Mouse (Mus musculus) liver, postnatal 0 days (tissue): ENCODE results near the gene Fkbp11. TPM values are rescaled to one million over a fixed set of nuclear protein-coding genes. Genes with fewer than 3 reads are reported as not detected.
A peak's percentile ranks its signal among the peaks of the same experiment; 100 is the strongest.

ENCODE experiments used
- ATAC-seq: fragments of 200-750 bp; cut with Nextera tagmentation; 2 replicates; pipeline ENCODE4 v1.8.0; 2017; ENCODE audit warnings: mild to moderate bottlenecking, moderate library complexity
- DNase-seq: peaks from one replicate; pipeline ENCODE4 v3.0.0-alpha.2; 2016
- H3K27ac ChIP-seq: fragments of 300-500 bp; sonication (generic); 2 replicates; pipeline ENCODE4 v1.5.1; 2014; ENCODE audit warnings: antibody characterized with exemption, moderate library complexity, mild to moderate bottlenecking, low read depth
- H3K27me3 ChIP-seq: fragments of 300-500 bp; sonication (generic); 2 replicates; pipeline ENCODE4 v1.6.1; 2014; ENCODE audit warnings: low read length, control low read depth, mixed read lengths; ENCODE audit not compliant: insufficient read depth
- H3K36me3 ChIP-seq: fragments of 300-500 bp; sonication (generic); replicated peaks from 2 replicates; pipeline ENCODE4 v1.6.1; 2014; ENCODE audit warnings: mild to moderate bottlenecking, control low read depth, low read length, moderate library complexity, mixed read lengths; ENCODE audit not compliant: insufficient read depth
- H3K4me1 ChIP-seq: fragments of 300-500 bp; sonication (generic); 2 replicates; pipeline ENCODE4 v1.6.1; 2014; ENCODE audit warnings: antibody characterized with exemption, mild to moderate bottlenecking, control low read depth; ENCODE audit not compliant: insufficient read depth
- H3K4me2 ChIP-seq: fragments of 300-500 bp; sonication (generic); 2 replicates; pipeline ENCODE4 v1.6.1; 2014; ENCODE audit warnings: low read depth, mild to moderate bottlenecking, low read length, moderate library complexity, mixed read lengths
- H3K4me3 ChIP-seq: fragments of 300-500 bp; sonication (generic); 2 replicates; pipeline ENCODE4 v1.5.1; 2014; ENCODE audit warnings: low read depth, low read length
- H3K9ac ChIP-seq: fragments of 300-500 bp; sonication (generic); replicated peaks from 2 replicates; pipeline ENCODE4 v1.6.1; 2014; ENCODE audit warnings: mild to moderate bottlenecking, moderate library complexity
- H3K9me3 ChIP-seq: fragments of 300-500 bp; sonication (generic); 2 replicates; pipeline ENCODE4 v1.6.1; 2016; ENCODE audit warnings: mild to moderate bottlenecking, control low read depth, low read length, mixed read lengths
- CTCF ChIP-seq: sonication (generic); IDR thresholded peaks from 2 replicates; pipeline ENCODE4 v1.5.1; 2016; ENCODE audit warnings: antibody characterized with exemption, low read depth
- EP300 ChIP-seq: IDR thresholded peaks from 2 replicates; pipeline ENCODE4 v1.6.1; 2016; ENCODE audit warnings: antibody characterized with exemption, low read depth, mild to moderate bottlenecking
- WGBS: fragments of 180-500 bp; shearing (Covaris S2); extraction: QIAGEN DNeasy Blood & Tissue Kit; methylation state at CpG from one replicate; pipeline ENCODE4 v1.1.7; 2014; ENCODE audit not compliant: insufficient replicate concordance; 5-methylcytosine and 5-hydroxymethylcytosine counted together
- polyA plus RNA-seq: library from polyadenylated mRNA; unstranded; fragments of >200 nt; fragmentation: Nextera tagmentation; extraction: Ambion mirVana; gene quantifications from 2 replicates; pipeline ENCODE4 v1.2.1, GENCODE M21; 2015

Gene Fkbp11
- 58.5 and 62.4 TPM in 2 replicates for polyA plus RNA-seq

DNA sequence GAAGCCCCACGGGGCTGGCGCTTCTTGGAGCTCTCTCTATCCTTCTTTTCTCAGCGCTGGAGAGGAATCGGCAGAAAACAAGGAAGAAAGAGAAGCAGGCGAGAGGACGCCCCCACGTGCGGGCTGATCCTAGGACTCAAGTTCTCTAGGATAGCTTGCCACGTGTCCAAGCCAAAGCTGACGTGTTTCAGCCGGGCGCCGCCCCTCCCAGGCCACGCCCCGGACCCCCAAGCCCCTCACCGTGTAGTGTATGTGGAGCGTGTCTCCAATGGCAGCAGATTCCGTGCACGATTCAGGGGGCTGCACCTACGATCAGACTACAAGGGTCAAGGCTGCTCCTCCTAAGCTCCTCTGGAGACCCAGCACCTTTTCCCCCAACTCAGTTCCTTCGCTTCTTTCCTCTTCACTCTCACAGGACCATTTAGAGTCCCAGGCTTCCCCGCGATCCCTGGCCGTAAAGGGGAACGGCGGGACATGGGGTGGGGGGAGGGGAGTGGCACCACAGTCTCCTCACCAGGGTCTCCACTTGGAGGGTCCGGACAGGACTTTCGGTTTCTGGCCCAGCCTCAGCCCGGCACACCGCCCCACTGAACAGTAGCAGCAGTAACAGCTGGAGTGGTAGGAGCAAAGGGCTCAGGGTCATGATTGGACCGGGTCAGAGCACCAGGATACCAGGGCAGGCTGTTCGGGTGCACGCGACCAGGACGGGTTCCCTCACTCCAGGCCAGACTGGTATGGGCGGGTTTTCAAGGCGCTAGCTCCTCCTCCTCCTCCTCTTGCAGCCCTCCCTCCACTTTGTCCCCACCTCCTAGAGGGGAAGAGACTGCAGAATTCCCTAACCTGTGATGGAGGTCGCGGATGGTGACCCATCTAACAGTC lies at the start of gene Fkbp11:
Fkbp11 (minus strand) TSS at position 756 of the 879 bp plus-strand sequence.
- Histone ChIP-seq H3K27ac (peak within 1 kb of the TSS; percentile 66), H3K9ac (peak within 1 kb of the TSS; percentile 72), H3K4me2 (peak within 1 kb of the TSS; percentile 99), H3K36me3 (no peaks in the 10 kb centered on the region), H3K9me3 (no peaks in the 10 kb centered on the region), H3K27me3 (no peaks in the 10 kb centered on the region), H3K4me1 (peaks cover 23% of the 10 kb centered on the region), H3K4me3 (peak within 1 kb of the TSS; percentile 57)
- DNase-seq, result peak; percentile 72
- TF ChIP-seq EP300 (no peak), CTCF (no peak)
- under 1% methylated on average over 38 of the region's 39 CpGs for WGBS
- peak; percentile 90 for ATAC-seq

DNA sequence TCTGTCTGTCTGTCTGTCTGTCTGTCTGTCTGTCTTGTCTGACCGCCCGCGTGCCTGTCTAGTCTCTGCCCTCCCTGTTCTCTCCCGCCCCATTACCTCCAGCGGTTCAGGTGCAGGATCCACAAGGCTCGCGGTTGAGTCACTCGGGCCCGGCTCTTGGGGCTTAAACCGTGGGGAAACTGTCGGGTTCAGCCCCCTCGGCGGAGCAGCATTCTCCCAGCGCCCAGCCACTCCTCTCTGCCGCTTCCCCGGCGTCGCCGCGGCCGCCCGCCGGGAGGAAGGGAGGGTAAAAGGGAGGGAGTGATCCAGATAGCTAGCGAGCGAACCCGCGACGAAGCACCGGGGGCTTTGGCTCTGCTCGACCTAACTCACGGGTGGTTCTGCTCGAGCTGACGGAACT lies 49.8 kb upstream of the Fkbp11 start, which contains the start of gene Wnt10b:
Wnt10b (minus strand) TSS at position 389 of the 400 bp plus-strand sequence.
- 0 out of 2 replicates have a peak within 1 kb of the TSS, but pooled peaks have one; percentile 30 for H3K9ac ChIP-seq
- H3K27ac ChIP-seq, result no peak within 1 kb of the TSS
- peak within 1 kb of the TSS; percentile 20 for H3K4me3 ChIP-seq
- no peak for DNase-seq
- no peak for ATAC-seq
- H3K27me3 ChIP-seq, result peaks cover 87% of the 10 kb centered on the region
- H3K4me1 ChIP-seq, result peaks cover 20% of the 10 kb centered on the region
- TF ChIP-seq EP300 (no peak), CTCF (no peak)
- H3K4me2 ChIP-seq, result peak within 1 kb of the TSS; percentile 50
- no peaks in the 10 kb centered on the region for H3K36me3 ChIP-seq
- H3K9me3 ChIP-seq, result no peaks in the 10 kb centered on the region
- under 1% methylated on average over 33 of the region's 33 CpGs for WGBS

DNA sequence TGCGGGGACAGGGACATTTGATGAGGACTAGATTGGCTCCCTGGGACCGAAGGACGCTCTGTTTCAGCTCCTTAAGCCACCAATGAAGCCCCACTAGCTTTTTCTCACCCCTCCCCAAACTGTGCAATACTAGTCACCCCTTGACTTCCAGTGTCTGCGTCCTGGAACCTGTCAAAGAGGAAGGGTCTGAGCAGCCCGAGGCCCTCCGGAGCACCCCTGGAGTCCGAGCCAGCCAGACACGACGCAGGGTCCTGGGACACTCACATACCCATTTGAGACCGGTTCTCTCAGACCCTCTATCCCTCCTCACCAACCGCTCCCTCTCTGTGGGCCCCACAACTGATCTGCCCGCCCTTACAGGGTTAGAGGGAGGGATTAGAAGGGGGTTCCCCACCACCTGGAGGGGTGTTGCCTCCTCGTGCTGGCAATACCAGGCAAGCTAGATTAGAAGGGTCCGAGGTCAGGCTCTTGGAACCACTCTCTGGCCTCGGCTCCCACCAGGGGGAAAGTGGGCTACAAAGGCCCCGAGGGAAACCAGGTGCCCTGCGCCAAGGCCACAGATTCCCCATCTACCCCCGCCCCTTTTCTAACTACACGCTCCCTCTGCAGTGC lies 49.1 kb upstream of the Fkbp11 start:
- 5% methylated on average over 19 of the region's 19 CpGs for WGBS
- Histone ChIP-seq H3K9ac (no peak overlapping the region), H3K4me1 (peaks cover 27% of the 10 kb centered on the region), H3K36me3 (no peaks in the 10 kb centered on the region), H3K4me3 (0 out of 2 replicates have a peak overlapping the region, but pooled peaks have one; percentile 13), H3K27me3 (peaks cover 92% of the 10 kb centered on the region), H3K27ac (no peak overlapping the region), H3K9me3 (no peaks in the 10 kb centered on the region), H3K4me2 (no peak overlapping the region)
- DNase-seq, result no peak
- ATAC-seq, result no peak
- TF ChIP-seq CTCF, result no peak
- no peak for TF ChIP-seq EP300

DNA sequence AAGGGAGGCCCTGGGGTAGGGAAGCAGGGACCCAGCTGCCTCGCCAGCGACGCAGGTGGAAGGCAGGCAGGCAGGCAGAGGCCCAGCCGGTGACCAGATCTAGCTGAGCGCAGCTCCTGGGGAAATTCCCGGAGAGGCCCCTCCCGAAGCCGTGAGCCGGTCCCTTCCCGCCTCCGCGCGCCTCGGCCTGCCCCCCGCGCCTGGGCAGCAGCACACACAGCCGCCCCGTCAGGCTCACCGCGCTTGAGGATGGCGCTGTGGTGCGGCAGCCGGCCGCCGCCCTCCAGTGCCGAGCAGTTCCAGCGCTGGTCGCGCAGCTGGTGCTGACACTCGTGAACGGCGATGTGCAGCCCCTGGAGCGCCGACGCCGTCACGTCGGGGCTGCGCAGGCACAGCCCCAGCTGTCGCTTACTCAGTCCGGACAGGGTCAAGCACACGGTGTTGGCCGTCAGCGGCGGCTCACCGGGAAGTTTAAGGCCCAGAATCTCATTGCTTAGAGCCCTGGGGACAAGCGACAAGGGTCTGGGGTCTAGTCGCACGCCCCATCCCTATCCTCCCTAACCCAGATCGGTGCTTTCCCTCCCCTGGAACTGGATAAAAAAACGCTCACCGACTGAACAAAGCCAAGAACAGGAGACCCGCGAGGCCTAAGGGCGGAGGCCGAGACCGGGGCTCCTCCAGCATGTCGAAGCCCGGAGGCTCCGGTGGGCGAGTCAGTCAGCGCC lies 48.4 kb upstream of the Fkbp11 start:
- TF ChIP-seq EP300 (no peak), CTCF (no peak)
- Histone ChIP-seq H3K4me3 (peak overlapping the region; percentile 13; the same call in 1 of the 2 replicates), H3K4me2 (peak overlapping the region; percentile 19; the same call in 1 of the 2 replicates), H3K9ac (no peak overlapping the region), H3K36me3 (no peaks in the 10 kb centered on the region), H3K27ac (no peak overlapping the region), H3K4me1 (peaks cover 31% of the 10 kb centered on the region), H3K27me3 (peaks cover 91% of the 10 kb centered on the region), H3K9me3 (no peaks in the 10 kb centered on the region)
- DNase-seq, result no peak
- WGBS, result 2% methylated on average over 60 of the region's 62 CpGs
- ATAC-seq, result peak; percentile 18; the same call in 1 of the 2 replicates

DNA sequence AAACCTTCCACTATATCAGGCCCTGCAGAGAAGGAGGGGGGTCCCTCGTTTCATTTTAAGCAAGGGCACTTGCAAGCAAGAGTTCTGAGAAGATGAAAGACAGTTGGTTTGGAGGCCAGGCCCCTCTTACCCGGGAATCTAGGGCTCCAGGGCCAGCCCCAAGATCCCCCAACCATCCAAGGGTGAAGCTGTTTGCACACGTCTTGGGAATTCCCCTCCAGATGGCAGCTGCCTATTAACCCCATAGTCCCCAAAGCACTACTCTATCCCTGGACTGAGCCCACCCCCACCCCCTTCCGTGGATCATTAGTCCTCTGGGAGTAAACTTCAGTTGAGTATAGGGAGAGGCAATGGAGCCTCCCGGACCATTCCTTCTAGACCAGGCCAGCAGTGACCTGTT lies 47.5 kb upstream of the Fkbp11 start:
- no peak for ATAC-seq
- Histone ChIP-seq H3K27me3 (peaks cover 90% of the 10 kb centered on the region), H3K36me3 (no peaks in the 10 kb centered on the region)

More for the DNA sequence above, 47.5 kb upstream of the Fkbp11 start:
- H3K4me1 ChIP-seq, result peaks cover 31% of the 10 kb centered on the region
- H3K4me3 ChIP-seq, result no peak overlapping the region
- no peak for DNase-seq
- TF ChIP-seq EP300 (no peak), CTCF (no peak)
- H3K9ac ChIP-seq, result no peak overlapping the region
- no peak overlapping the region for H3K27ac ChIP-seq
- H3K4me2 ChIP-seq, result no peak overlapping the region
- WGBS, result 11% methylated on average over 5 of the region's 5 CpGs
- H3K9me3 ChIP-seq, result no peaks in the 10 kb centered on the region
